Comparison of ENCODE assay signal across 8 mouse cellular contexts in the genomic region with DNA sequence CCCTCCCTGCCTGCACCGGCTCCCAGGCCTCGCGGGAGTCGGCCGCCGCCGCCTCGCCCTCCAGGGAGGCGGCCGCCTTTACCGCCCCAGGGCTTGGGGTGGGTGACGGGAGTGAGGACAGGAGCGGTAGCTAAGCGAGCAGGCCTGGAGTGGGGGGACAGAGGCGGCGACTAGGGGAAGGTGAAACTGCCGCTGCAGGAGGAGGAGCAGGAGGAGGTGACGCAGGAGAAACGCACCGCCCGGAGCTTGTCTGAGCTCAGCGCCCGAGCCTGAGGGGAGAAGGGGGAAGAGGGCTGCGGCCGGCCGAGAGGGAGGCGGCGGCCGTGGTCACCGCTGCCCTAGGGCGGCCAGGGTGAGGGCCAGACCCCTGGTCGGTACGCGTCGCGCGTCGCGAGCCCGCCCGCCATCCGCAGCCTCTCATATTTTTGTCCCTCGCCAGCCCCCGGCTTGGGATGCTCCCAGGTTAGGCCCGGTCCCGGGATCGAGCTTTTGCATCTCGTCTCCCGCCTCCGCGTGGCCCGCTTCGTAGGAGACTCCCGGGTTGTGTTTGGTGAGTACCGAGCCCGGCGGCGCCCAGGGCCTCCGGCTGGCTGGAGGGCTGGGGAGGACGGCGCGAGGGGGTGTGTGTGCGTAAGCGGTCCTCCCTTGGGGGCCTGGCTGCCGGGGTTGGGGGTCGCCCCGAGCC. TPM values are rescaled to one million over a fixed set of nuclear protein-coding genes. Genes with fewer than 3 reads are reported as not detected.
A peak's percentile ranks its signal among the peaks of the same experiment; 100 is the strongest.
DNase-seq lines count a peak whose midpoint lies in the region; ATAC-seq lines count a peak whose summit lies in the region.

No protein-coding gene starts in this region.

- 20% methylated on average over 51 of the region's 67 CpGs for WGBS in hindbrain, embryonic 13.5 days

- H3K4me2 ChIP-seq in hindbrain, embryonic 13.5 days: peak overlapping the region; percentile 58; the same call in 1 of the 2 replicates

- H3K27me3 ChIP-seq in hindbrain, embryonic 13.5 days: peaks cover 16% of the 10 kb centered on the region; the same call in 1 of the 2 replicates

- no peaks in the 10 kb centered on the region for H3K9me3 ChIP-seq in hindbrain, embryonic 13.5 days

- peak; percentile 71 for DNase-seq in MN1 (ENCODE audit: low spot score)
- peak; percentile 68 for DNase-seq in cerebellum, adult 9-10 months
- peak; percentile 24 to 33 for DNase-seq in frontal cortex, postnatal 14 days (ENCODE audit: low spot score in 2 of 2)
- peak; percentile 55 to 58 for DNase-seq in layer of hippocampus, postnatal 36 days
- DNase-seq in lung, postnatal 25 days (ENCODE audit: low spot score): peak; percentile 77
- DNase-seq in retina, adult 2 months (ENCODE audit: low read depth, low spot score): peak; percentile 28
- DNase-seq in thymus, postnatal 4 days: peak; percentile 74

- H3K4me3 ChIP-seq in hindbrain, embryonic 13.5 days: peak overlapping the region; percentile 72

- H3K4me1 ChIP-seq in hindbrain, embryonic 13.5 days (replicated peaks): peaks cover 7% of the 10 kb centered on the region

- ATAC-seq in hindbrain, embryonic 13.5 days (ENCODE audit: low FRiP score): peak; percentile 11

- H3K27ac ChIP-seq in hindbrain, embryonic 13.5 days: peak overlapping the region; percentile 96

- peak overlapping the region; percentile 90 for H3K9ac ChIP-seq in hindbrain, embryonic 13.5 days

- H3K36me3 ChIP-seq in hindbrain, embryonic 13.5 days: no peaks in the 10 kb centered on the region

RNA-seq across cellular contexts. Expression of a gene that starts 0.6 kb away (rescaled TPM):
- polyA plus RNA-seq in hindbrain, embryonic 13.5 days (2015; fragmentation: Nextera tagmentation; extraction: Ambion mirVana): 38.6 TPM in 2 replicates
- 100 to 1,000 TPM; 222 to 240 TPM for total RNA-seq in layer of hippocampus, postnatal 36 days (2021)

Comparison
In these comparisons a context has a peak if more than half of its experiments do, and no peak if none do; other contexts are left out.
1. Peak in every context shown above with its lines: DNase-seq, ATAC-seq, H3K4me3 ChIP-seq and H3K27ac ChIP-seq.